Mouse (Mus musculus): ENCODE measurements at regions not wholly inside any gene's neighbourhood (a gene's known extent, or its start where the extent isn't known, plus 50 kb on each side); places are given as distances from the start of the nearest gene placed in this dataset.

DNA sequence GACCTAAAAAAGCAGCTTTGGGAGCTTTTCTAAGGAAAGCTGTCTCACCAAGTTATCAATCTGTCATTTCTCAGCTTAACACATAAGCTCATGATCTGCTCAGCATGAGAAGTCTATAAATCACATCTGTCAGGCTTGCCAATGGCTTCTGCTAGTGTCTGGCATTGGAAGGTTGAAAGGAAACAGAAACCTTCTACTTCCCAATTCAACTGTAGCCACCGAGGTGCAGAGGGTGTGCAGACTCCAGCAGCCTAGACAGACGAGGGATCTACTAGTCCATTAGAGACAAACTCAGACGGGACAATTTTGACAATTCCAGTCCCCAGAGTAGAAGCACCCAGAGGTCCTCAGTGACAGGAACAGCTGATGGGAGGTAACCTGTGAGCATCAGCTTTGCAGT lies 103.0 kb downstream of the Nab1 start:
- no peak for ATAC-seq (ENCODE audit: extremely low read depth, insufficient number of reproducible peaks, low FRiP score, poor library complexity, severe bottlenecking)

GRCm38 (mm10) chr1:52392933-52393332 lies 107.5 kb downstream of the Nab1 start:
- ATAC-seq (ENCODE audit: extremely low read depth, insufficient number of reproducible peaks, low FRiP score, poor library complexity, severe bottlenecking): no peak

DNA sequence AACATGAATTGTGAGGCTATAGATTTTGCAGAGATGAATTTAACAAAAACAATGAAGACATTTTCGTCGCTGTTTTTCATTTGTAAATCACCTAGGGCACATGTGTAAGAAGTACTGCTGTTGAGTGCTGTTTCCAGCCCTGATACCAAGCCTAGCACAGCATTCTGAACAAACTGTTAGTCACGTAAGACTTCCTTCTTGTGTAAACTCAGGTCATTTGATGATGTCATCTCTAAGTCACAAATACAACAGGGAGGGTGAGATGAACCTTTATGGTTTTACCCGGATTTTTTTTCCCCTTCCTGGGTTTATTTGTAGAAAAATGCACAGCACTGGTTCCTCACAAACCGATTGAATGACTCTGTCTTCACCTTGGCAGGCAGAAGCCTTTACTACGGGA lies 111.6 kb downstream of the Nab1 start:
- ATAC-seq (ENCODE audit: extremely low read depth, insufficient number of reproducible peaks, low FRiP score, poor library complexity, severe bottlenecking): no peak

DNA sequence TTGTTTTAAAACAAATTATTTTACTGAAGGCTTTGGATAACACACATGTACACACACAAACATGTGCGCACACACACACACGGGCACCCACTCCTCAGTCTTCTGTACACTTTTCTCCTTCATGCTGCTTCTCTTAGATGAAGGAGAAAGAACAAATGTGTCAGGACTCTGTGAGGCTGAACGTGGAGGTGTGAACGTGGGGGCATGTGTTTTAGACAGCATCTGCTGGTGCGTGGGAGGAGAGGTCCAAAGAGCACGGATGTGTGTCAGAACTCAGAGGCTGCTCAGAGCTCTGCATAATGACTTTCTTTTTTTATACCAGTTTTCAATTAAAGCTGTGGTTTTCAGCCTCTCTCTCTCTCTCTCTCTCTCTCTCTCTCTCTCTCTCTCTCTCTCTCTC lies 112.4 kb downstream of the Nab1 start:
- ATAC-seq (ENCODE audit: extremely low read depth, insufficient number of reproducible peaks, low FRiP score, poor library complexity, severe bottlenecking): no peak

DNA sequence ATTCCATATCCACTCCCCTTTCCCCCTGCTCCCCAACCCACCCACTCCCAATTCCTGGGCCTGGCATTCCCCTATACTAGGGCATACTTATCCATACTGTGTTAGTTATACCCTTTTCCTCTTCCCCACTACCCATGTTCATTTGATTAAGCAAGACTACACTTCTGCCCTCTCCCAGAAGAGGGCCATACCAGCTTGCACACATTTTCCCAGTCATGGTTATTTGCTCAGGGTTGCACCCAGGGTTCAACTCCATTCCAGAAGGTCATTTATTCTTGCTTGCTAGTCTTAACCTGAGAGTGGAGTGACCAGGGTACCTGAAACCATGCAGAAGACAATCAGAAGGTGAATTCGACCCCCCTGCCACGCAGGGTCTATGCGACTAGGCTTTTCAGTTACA lies 113.4 kb downstream of the Nab1 start:
- ATAC-seq (ENCODE audit: extremely low read depth, insufficient number of reproducible peaks, low FRiP score, poor library complexity, severe bottlenecking): no peak

DNA sequence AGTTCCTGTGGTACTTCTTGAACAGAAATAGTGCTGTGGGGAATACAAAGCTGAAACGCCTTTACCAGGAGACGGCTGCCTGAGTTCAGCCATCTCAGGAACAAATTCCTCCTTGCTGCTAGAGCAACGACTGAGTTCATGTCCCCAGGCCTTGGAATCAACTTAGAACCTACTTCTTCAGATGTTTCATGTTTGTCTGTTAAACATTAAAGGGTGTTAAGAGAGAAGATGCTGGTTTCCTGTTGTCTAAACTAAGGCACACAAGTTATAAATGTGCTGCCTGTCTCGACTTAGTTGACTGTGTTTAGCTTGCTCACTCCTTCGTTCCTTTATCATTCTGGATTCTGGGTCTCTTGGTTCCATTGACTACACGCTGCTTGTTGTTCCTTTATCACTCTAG lies 125.2 kb downstream of the Nab1 start:
- no peak for ATAC-seq (ENCODE audit: extremely low read depth, insufficient number of reproducible peaks, low FRiP score, poor library complexity, severe bottlenecking)

- ATAC-seq (ENCODE audit: extremely low read depth, insufficient number of reproducible peaks, low FRiP score, poor library complexity, severe bottlenecking): no peak
These were observed 125.8 kb downstream of the Nab1 start for GRCm38 (mm10) chr1:52374666-52375065.

DNA sequence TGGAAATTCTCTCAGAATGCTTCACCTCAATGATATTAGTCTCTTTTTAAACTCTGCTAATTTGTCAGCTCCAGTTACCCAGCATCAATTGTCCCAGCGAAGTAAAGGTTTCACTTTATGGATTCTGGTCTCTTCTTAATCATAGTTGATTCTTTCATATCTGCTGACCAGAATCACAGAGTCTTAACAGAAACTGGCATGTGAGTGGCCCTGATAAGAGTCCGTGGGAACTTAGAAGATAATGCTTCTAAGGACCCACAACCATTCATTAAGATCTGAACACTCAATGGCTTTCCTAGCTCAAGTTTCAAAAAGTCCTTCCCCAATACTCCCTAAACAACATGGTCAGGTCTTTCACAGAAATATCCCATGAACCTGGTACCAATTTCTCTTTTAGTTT lies 126.7 kb downstream of the Nab1 start:
- ATAC-seq (ENCODE audit: extremely low read depth, insufficient number of reproducible peaks, low FRiP score, poor library complexity, severe bottlenecking): no peak

- ATAC-seq (ENCODE audit: extremely low read depth, insufficient number of reproducible peaks, low FRiP score, poor library complexity, severe bottlenecking): no peak
These were observed 133.4 kb upstream of the Gls start for GRCm38 (mm10) chr1:52366386-52366785.

DNA sequence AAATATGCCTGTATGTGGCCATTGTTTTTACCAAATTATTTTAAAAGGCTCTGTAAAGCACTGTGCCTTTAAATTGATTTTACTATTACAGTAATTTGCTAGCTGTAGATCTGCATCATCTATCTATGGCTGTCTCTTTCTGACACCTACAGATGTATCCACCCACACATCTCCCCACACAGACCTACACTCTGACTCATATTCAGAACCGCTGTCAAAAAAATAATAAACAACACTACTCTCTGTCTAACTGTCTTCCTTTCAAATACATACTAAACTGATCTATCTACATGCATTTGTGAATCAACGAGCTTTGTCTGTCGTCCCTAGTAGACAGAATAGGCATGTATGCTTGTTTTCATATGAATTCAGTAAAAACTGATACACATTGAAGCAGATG lies 130.6 kb upstream of the Gls start:
- ATAC-seq (ENCODE audit: extremely low read depth, insufficient number of reproducible peaks, low FRiP score, poor library complexity, severe bottlenecking): no peak

DNA sequence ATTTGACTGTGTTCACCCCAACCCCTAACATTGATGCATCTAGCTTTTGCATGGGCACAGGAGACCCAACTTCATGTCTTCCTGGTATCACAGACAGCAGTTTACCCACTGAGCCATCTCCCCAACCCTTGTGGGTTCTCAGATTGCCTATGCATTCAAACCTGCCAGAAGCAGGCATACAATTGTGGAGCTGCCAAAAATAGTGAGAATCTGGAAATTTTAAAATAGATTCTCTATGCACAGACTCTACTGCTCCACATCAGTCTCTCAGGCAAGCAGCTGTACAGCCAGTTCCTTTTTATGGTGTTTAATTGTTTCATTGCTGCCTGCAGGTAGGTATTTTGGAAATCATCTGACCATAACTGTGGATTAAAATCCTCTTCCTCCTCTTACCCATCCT lies 129.9 kb upstream of the Gls start:
- ATAC-seq (ENCODE audit: extremely low read depth, insufficient number of reproducible peaks, low FRiP score, poor library complexity, severe bottlenecking): no peak

- no peak for ATAC-seq (ENCODE audit: extremely low read depth, insufficient number of reproducible peaks, low FRiP score, poor library complexity, severe bottlenecking)
These were observed 121.1 kb upstream of the Gls start for GRCm38 (mm10) chr1:52354041-52354582.

DNA sequence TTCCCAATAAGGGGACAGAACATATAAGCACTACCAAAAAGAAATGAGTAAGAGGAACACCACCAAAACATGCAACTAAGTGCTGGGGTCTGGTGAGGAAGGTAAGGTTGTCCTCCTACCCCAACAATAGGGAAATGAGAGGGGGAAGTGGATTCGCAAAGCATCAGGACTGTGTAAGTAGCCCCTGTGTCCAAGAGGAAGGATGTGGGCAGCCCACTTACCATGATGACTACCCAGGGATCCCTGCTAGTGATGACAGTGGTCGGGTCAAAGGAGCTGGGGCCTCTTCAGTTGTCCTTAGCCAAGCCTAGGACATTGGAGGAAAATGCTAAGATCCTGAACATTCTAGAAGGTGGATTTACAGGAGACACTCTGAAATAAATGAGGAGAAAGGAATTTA lies 109.1 kb upstream of the Gls start:
- ATAC-seq (ENCODE audit: extremely low read depth, insufficient number of reproducible peaks, low FRiP score, poor library complexity, severe bottlenecking): no peak

- no peak for ATAC-seq (ENCODE audit: extremely low read depth, insufficient number of reproducible peaks, low FRiP score, poor library complexity, severe bottlenecking)
These were observed 105.7 kb upstream of the Gls start for GRCm38 (mm10) chr1:52338704-52339103.

DNA sequence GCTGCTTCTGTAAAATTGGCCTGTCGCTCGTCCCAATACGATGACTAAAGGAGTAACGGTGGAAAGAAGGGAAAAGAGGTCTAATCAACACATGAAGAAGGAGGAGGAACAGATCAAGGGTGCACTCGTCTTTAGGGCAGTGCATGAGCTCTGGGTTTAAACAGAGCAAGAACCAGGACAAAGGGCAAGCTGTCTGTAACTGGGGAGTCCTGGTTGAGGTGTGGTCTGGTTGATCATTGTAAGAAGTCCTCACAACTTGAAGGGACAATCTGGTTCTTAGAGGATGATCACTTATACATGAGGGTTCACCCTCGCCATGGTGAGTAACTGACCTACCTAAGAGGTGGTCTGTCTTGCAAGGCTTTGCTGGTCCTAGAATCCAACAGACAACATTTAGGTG lies 105.2 kb upstream of the Gls start:
- no peak for ATAC-seq (ENCODE audit: extremely low read depth, insufficient number of reproducible peaks, low FRiP score, poor library complexity, severe bottlenecking)

GRCm38 (mm10) chr1:52336696-52337095 lies 103.7 kb upstream of the Gls start:
- no peak for ATAC-seq (ENCODE audit: extremely low read depth, insufficient number of reproducible peaks, low FRiP score, poor library complexity, severe bottlenecking)

- no peak for ATAC-seq (ENCODE audit: extremely low read depth, insufficient number of reproducible peaks, low FRiP score, poor library complexity, severe bottlenecking)
These were observed 99.0 kb upstream of the Gls start for GRCm38 (mm10) chr1:52332013-52332412.

GRCm38 (mm10) chr1:52331442-52331841 lies 98.4 kb upstream of the Gls start:
- no peak for ATAC-seq (ENCODE audit: extremely low read depth, insufficient number of reproducible peaks, low FRiP score, poor library complexity, severe bottlenecking)

- no peak for ATAC-seq (ENCODE audit: extremely low read depth, insufficient number of reproducible peaks, low FRiP score, poor library complexity, severe bottlenecking)
These were observed 97.5 kb upstream of the Gls start for GRCm38 (mm10) chr1:52330496-52330895.

DNA sequence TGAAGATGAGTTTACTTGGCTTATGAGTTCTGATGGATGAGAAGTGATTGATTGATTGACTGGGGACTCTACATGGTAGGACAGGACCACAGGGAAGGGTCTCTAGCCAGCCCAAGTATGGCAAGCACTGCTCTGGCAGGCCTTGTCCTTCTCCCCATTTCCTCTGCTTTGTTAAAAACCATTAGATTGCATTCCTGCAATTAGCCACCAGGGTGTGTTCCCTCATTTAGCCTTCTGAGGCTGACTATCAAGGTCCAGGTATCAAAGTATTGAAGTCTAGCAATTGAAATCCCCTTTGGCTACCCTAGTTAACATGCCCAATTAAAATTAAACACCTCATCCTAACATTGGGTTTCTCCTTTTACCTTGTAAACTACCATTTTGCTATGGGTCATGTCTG lies 95.5 kb upstream of the Gls start:
- no peak for ATAC-seq (ENCODE audit: extremely low read depth, insufficient number of reproducible peaks, low FRiP score, poor library complexity, severe bottlenecking)

DNA sequence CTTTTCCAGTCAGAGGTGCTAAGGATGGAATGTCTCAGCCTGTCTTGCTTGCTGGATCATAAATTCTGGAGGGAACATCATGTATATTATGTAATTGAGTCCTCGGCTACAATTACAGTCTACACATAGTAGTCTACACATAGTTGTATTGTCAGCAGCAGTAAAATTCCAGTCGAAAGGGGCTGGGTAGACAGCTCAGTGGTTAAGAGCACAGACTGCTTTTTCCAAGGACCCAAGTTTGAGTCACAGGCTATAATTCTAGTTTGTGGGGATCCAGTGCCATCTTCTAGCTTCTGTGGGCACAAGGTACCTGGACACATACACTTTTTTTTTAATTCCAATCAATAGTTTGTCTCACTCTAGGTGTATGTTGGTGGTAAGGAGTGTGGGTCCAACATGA lies 91.3 kb upstream of the Gls start:
- ATAC-seq (ENCODE audit: extremely low read depth, insufficient number of reproducible peaks, low FRiP score, poor library complexity, severe bottlenecking): no peak
